Mouse (Mus musculus): ENCODE results near the gene Ky.

Gene Ky

GRCm38 (mm10) chr9:102553781-102554180, 48.2 kb downstream of the Ky start:
- DNase-seq, result no peak

- no peak for DNase-seq
These were observed 52.9 kb downstream of the Ky start for GRCm38 (mm10) chr9:102558463-102558862.

- DNase-seq, result no peak
These were observed 67.3 kb downstream of the Ky start for GRCm38 (mm10) chr9:102572888-102573287.

GRCm38 (mm10) chr9:102577480-102577879, 71.9 kb downstream of the Ky start:
- DNase-seq, result no peak

GRCm38 (mm10) chr9:102581921-102582469, 76.4 kb downstream of the Ky start:
- DNase-seq, result no peak

- no peak for DNase-seq
These were observed 81.8 kb downstream of the Ky start for GRCm38 (mm10) chr9:102587347-102587746.

GRCm38 (mm10) chr9:102594667-102595393, 89.3 kb downstream of the Ky start:
- DNase-seq, result no peak
